Mouse (Mus musculus) megakaryocyte, adult 5-6 weeks (primary cell): ENCODE data around the gene Gpd1l. TPM values are rescaled to one million over a fixed set of nuclear protein-coding genes. Genes with fewer than 3 reads are reported as not detected.

ENCODE experiments used
- ATAC-seq: 2 replicates; pipeline ENCODE4 v1.8.0; 2016; ENCODE audit warnings: mild to moderate bottlenecking, inconsistent platforms; ENCODE audit not compliant: poor library complexity, severe bottlenecking
- total RNA-seq, 2 experiments: library from RNA; stranded (forward) in 1 of 2; stranded (reverse) in 1 of 2; fragments of 153-499, 151-499 nt in 1 of 2; fragments of 221-1000, 200-1000 nt in 1 of 2; gene quantifications; 2 replicates each; pipeline versions ENCODE4 v1.2.3 to v1.2.4; 2015 to 2017

Gene Gpd1l
- total RNA-seq, 2 experiments from 2014 or later = 19.4 to 22.5 TPM

DNA sequence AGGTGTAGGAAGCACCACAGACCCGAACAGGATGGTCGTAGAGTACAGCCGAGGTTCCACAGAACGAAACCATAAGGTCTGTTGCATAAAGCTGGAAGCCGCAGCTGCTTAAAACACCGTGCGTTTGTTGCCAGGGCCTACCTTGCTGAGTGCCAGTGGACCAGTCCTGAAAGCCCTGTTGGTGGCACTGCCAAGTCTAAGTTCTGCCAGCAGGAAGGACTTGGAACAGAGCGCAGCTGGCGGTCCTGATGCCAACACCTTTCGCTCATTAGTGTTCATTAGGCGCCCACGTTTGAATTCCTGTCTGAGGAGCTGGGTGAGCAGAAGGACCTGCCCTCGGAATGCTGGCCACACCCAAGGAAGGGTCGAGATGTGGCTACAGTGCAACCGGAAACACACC, 80.5 kb downstream of the Gpd1l start:
- no peak for ATAC-seq

DNA sequence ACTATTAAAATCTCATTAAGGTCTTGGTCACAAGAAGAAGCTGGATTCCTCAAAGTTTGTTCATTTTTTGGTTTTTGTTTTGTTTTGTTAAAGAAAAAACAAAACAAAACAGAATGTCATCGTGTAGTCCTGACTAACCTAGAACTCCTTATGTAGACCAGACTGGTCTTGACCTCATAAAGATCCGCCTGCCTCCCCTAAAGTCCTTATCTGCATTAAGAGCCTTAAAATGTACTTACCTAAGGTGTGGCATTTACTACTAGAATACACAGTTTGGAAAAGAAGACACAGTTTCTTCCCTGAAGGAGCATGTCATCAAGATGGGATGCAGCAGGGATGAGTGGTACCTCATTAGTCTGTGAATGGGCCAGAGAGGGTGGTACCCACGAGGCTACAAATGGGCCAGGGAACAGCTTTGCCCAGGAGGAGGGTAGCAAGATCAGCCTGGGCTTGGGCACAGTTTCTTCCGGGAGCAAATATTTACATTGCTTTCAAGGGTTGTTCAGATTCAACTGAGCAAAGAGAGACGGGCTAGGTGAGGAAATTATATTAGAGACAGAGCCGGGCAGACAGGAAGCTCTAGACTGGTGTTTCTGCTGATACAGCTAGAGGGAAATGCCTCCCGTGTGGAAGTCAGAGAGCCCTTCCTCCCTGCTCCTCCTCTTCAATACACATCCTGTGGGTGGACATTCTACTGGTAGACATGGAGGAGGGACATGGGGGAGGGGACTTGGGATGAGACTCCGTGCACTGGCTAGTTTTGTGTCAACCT, 82.2 kb downstream of the Gpd1l start:
- ATAC-seq = no peak

Other genes with a start within 250 kb of the Gpd1l start
- 35.5 and 39.5 TPM in 2 replicates for gene Dync1li1, start 245.2 kb downstream of the Gpd1l start, total RNA-seq (2015)
- 59.1 and 60.7 TPM in 2 replicates for gene Dync1li1, start 245.2 kb downstream of the Gpd1l start, total RNA-seq (2017)
- 79.5 and 98.1 TPM in 2 replicates for gene Cmtm6, start 202.9 kb downstream of the Gpd1l start, total RNA-seq (2015)
- gene Cmtm6, start 202.9 kb downstream of the Gpd1l start, total RNA-seq (2017) = 120 and 124 TPM in 2 replicates
- gene Cmtm7, start 152.1 kb downstream of the Gpd1l start, total RNA-seq (2015) = 189 and 201 TPM in 2 replicates
- gene Cmtm7, start 152.1 kb downstream of the Gpd1l start, total RNA-seq (2017) = 259 and 283 TPM in 2 replicates
- 1.0 and 1.5 TPM in 2 replicates for gene Cmtm8, start 89.8 kb downstream of the Gpd1l start, total RNA-seq (2015)
- gene Cmtm8, start 89.8 kb downstream of the Gpd1l start, total RNA-seq (2017) = 0.37 and 1.1 TPM in 2 replicates
- gene Osbpl10, start 44.6 kb upstream of the Gpd1l start, total RNA-seq (2015) = not detected in 2 replicates
- not detected in 2 replicates for gene Osbpl10, start 44.6 kb upstream of the Gpd1l start, total RNA-seq (2017)
- 188 and 220 TPM in 2 replicates for gene Rps27rt, start 48.8 kb upstream of the Gpd1l start, total RNA-seq (2015)
- 116 and 127 TPM in 2 replicates for gene Rps27rt, start 48.8 kb upstream of the Gpd1l start, total RNA-seq (2017)